Mouse (Mus musculus) bone marrow macrophage, adult 2 months (primary cell): Measurements from ENCODE around the gene Dmwd.

Experiments
- CTCF ChIP-seq: IDR thresholded peaks from 2 replicates; pipeline ENCODE4 v1.5.1; 2012; ENCODE audit warnings: low read depth, mild to moderate bottlenecking, low read length, moderate library complexity
- POLR2A ChIP-seq: IDR thresholded peaks from 2 replicates; pipeline ENCODE4 v1.6.1; 2012; ENCODE audit warnings: mild to moderate bottlenecking, low read depth, low read length, borderline replicate concordance

- TF ChIP-seq POLR2A (no peak), CTCF (no peak)
Measured at GRCm38 (mm10) chr7:19083096-19083495, 7.1 kb downstream of the Dmwd start.
